ENCODE assay signal across 22 mouse cellular contexts in the genomic region with DNA sequence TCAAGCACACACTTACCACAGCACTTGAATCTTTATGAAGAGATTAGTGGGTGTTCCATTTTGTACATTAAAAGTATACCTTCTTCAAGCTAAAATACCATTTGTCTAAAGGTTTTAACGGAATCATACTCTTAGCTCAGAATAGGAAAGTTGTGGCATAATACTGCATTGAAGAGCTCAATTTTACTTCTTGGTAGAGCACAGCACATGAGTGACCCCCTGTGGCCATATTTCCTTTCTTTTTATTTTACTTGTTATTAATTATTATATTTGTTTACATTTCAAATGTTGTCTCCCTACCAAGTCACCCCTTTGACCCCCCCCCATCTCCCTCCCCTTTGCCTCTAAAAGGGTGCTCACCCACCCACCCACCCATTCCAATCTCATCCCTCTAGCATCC. TPM values are rescaled to one million over a fixed set of nuclear protein-coding genes. Genes with fewer than 3 reads are reported as not detected.
A peak's percentile ranks its signal among the peaks of the same experiment; 100 is the strongest.
DNase-seq lines count a peak whose midpoint lies in the region; ATAC-seq and TF ChIP-seq lines count a peak whose summit lies in the region.
"Had no signal": no experiment of that assay in that cellular context is flagged by ENCODE, and none has a peak within 500 bp of the region (broad histone marks: within the 10 kb centered on the region; RNA-seq: fewer than 3 reads in every experiment).

No protein-coding gene starts in this region.

- TF ChIP-seq CTCF in gastrocnemius, adult 2 months (IDR thresholded peaks at IDR 0.05) = peak; percentile 55
- TF ChIP-seq CTCF in liver, postnatal 0 days (IDR thresholded peaks at IDR 0.05; ENCODE audit: low read depth) = peak; percentile 38

- no peaks in the 10 kb centered on the region for H3K9me3 ChIP-seq in liver, postnatal 0 days (ENCODE audit: low read length)
- H3K9me3 ChIP-seq in liver, embryonic 11.5 days (ENCODE audit: control insufficient read depth, low read length) = no peaks in the 10 kb centered on the region
- H3K9me3 ChIP-seq: embryonic facial prominence, embryonic 13.5 days; forebrain, embryonic 10.5 days; hindbrain, embryonic 13.5 days; limb, embryonic 10.5 days; lung, embryonic 15.5 days had no signal

- no peaks in the 10 kb centered on the region for H3K4me1 ChIP-seq in liver, postnatal 0 days (ENCODE audit: insufficient read depth)
- H3K4me1 ChIP-seq in liver, embryonic 11.5 days (replicated peaks; ENCODE audit: control insufficient read depth, insufficient read depth, low read length) = no peaks in the 10 kb centered on the region
- H3K4me1 ChIP-seq: embryonic facial prominence, embryonic 13.5 days; forebrain, embryonic 10.5 days; hindbrain, embryonic 13.5 days; limb, embryonic 10.5 days; lung, embryonic 15.5 days had no signal

- no peak overlapping the region for H3K9ac ChIP-seq in liver, postnatal 0 days (replicated peaks)
- no peak overlapping the region for H3K9ac ChIP-seq in liver, embryonic 11.5 days (ENCODE audit: low read depth, low read length)
- H3K9ac ChIP-seq: embryonic facial prominence, embryonic 13.5 days; hindbrain, embryonic 13.5 days; lung, embryonic 15.5 days had no signal

- H3K36me3 ChIP-seq in liver, postnatal 0 days (replicated peaks; ENCODE audit: insufficient read depth, low read length) = no peaks in the 10 kb centered on the region
- no peaks in the 10 kb centered on the region for H3K36me3 ChIP-seq in liver, embryonic 11.5 days (ENCODE audit: control insufficient read depth, insufficient read depth, low read length)
- H3K36me3 ChIP-seq: embryonic facial prominence, embryonic 13.5 days; forebrain, embryonic 10.5 days; hindbrain, embryonic 13.5 days; limb, embryonic 10.5 days; lung, embryonic 15.5 days had no signal

- WGBS in liver, postnatal 0 days (ENCODE audit: insufficient replicate concordance) = 52% methylated on average over 1 of the region's 1 CpGs
- WGBS in liver, embryonic 11.5 days = 75% methylated on average over 1 of the region's 1 CpGs

- no peak overlapping the region for H3K4me2 ChIP-seq in liver, postnatal 0 days (ENCODE audit: low read depth, low read length)
- H3K4me2 ChIP-seq in liver, embryonic 11.5 days = no peak overlapping the region
- H3K4me2 ChIP-seq: embryonic facial prominence, embryonic 13.5 days; hindbrain, embryonic 13.5 days; lung, embryonic 15.5 days; midbrain, embryonic 11.5 days had no signal

- H3K27ac ChIP-seq in gastrocnemius, adult 2 months = no peak overlapping the region
- no peak overlapping the region for H3K27ac ChIP-seq in liver, postnatal 0 days (ENCODE audit: low read depth)
- no peak overlapping the region for H3K27ac ChIP-seq in liver, embryonic 11.5 days (ENCODE audit: low read depth, low read length)
- H3K27ac ChIP-seq: embryonic facial prominence, embryonic 13.5 days; forebrain, embryonic 10.5 days; hindbrain, embryonic 13.5 days; limb, embryonic 10.5 days; lung, embryonic 15.5 days had no signal

- ATAC-seq in liver, postnatal 0 days = no peak
- ATAC-seq in liver, embryonic 11.5 days (replicated peaks; ENCODE audit: low FRiP score) = no peak
- ATAC-seq: activated CD4-positive, CD25-positive, alpha-beta regulatory T cell, adult 4 months had no signal

- TF ChIP-seq EP300 in liver, postnatal 0 days (IDR thresholded peaks at IDR 0.05; ENCODE audit: low read depth) = no peak

- H3K27me3 ChIP-seq in liver, postnatal 0 days (ENCODE audit: insufficient read depth, low read length) = no peaks in the 10 kb centered on the region
- no peaks in the 10 kb centered on the region for H3K27me3 ChIP-seq in liver, embryonic 11.5 days (replicated peaks; ENCODE audit: control insufficient read depth, insufficient read depth, low read length)
- H3K27me3 ChIP-seq: embryonic facial prominence, embryonic 13.5 days; hindbrain, embryonic 13.5 days; lung, embryonic 15.5 days had no signal

- intact Hi-C loops in gastrocnemius, adult 2 months (cut with DNase I) = no loop called here
- intact Hi-C loops in gastrocnemius, postnatal 14 days (cut with DNase I; ENCODE audit: low total_unique reads) = loop anchor here (10.0 kb wide), 1 partner anchor 188 kb away; no protein-coding TSS in a partner anchor

- no peak for DNase-seq in gastrocnemius, adult 2 months
- no peak for DNase-seq in gastrocnemius, postnatal 14 days
- no peak for DNase-seq in liver, postnatal 0 days
- DNase-seq in liver, embryonic 11.5 days (ENCODE audit: low spot score) = no peak
- DNase-seq in A20 (ENCODE audit: low read depth, low spot score) = peak; percentile 43
- DNase-seq in lung, postnatal 14 days = peak; percentile 28
- no peak for DNase-seq in spleen, adult 12 weeks (ENCODE audit: low spot score)
- no peak for DNase-seq in cerebellum, postnatal 4 days (ENCODE audit: low spot score in 2 of 2)
- DNase-seq: adrenal gland, postnatal 36 days; cerebellum, postnatal 14 days; kidney, adult 8-10 months; kidney, postnatal 4 days; layer of hippocampus, postnatal 36 days had no signal

- H3K4me3 ChIP-seq in gastrocnemius, adult 2 months = no peak overlapping the region
- H3K4me3 ChIP-seq in liver, postnatal 0 days (ENCODE audit: low read depth, low read length) = no peak overlapping the region
- no peak overlapping the region for H3K4me3 ChIP-seq in liver, embryonic 11.5 days (ENCODE audit: low read depth, low read length)
- H3K4me3 ChIP-seq: embryonic facial prominence, embryonic 13.5 days; forebrain, embryonic 10.5 days; hindbrain, embryonic 13.5 days; limb, embryonic 10.5 days; lung, embryonic 15.5 days; myocyte had no signal

RNA-seq across cellular contexts. Expression of gene Il20ra, which starts 39.2 kb away (rescaled TPM):
- not detected for total RNA-seq in gastrocnemius, adult 2 months (2021)
- total RNA-seq in gastrocnemius, postnatal 14 days (2021) = not detected
- polyA plus RNA-seq in liver, postnatal 0 days (2015; fragmentation: Nextera tagmentation; extraction: Ambion mirVana) = 0.08 and 0.13 TPM in 2 replicates
- 0.52 and 0.66 TPM in 2 replicates for polyA plus RNA-seq in liver, embryonic 11.5 days (2014; fragmentation: Nextera tagmentation; extraction: Ambion mirVana)
- total RNA-seq: layer of hippocampus, postnatal 36 days had no signal
- polyA plus RNA-seq: myocyte had no signal

RNA-seq across cellular contexts. Expression of gene Il22ra2, which starts 51.3 kb away (rescaled TPM):
- not detected for total RNA-seq in gastrocnemius, adult 2 months (2021)
- not detected for total RNA-seq in gastrocnemius, postnatal 14 days (2021)
- polyA plus RNA-seq in liver, postnatal 0 days (2015; fragmentation: Nextera tagmentation; extraction: Ambion mirVana) = 0.06 TPM in 1 of 2 replicates, not detected in the other
- not detected in 2 replicates for polyA plus RNA-seq in liver, embryonic 11.5 days (2014; fragmentation: Nextera tagmentation; extraction: Ambion mirVana)
- total RNA-seq: adrenal gland, postnatal 36 days; layer of hippocampus, postnatal 36 days had no signal
- polyA plus RNA-seq: activated CD4-positive, CD25-positive, alpha-beta regulatory T cell, adult 4 months; embryonic facial prominence, embryonic 13.5 days; forebrain, embryonic 10.5 days; heart, embryonic 16.5 days; hindbrain, embryonic 13.5 days; limb, embryonic 10.5 days; midbrain, embryonic 11.5 days; myocyte had no signal

Comparison
In these comparisons a context has a peak if more than half of its experiments do, and no peak if none do; other contexts are left out.
1. DNase-seq: peak in A20 (single experiment) and lung, postnatal 14 days (single experiment); none in gastrocnemius, adult 2 months (single experiment), gastrocnemius, postnatal 14 days (single experiment), liver, postnatal 0 days (single experiment), liver, embryonic 11.5 days (single experiment), spleen, adult 12 weeks (single experiment) and cerebellum, postnatal 4 days (0 of 2).